Mouse (Mus musculus) lung, adult 2 months (tissue): ENCODE data around the gene Srsf5.

Experiments used
- CTCF ChIP-seq: fragments of 200-500 bp; IDR thresholded peaks from 2 replicates; pipeline ENCODE4 v1.5.1; 2011; ENCODE audit warnings: mild to moderate bottlenecking, low read length, control low read depth; ENCODE audit not compliant: insufficient read depth
- POLR2A ChIP-seq: fragments of 200-500 bp; IDR thresholded peaks from 2 replicates; pipeline ENCODE4 v1.6.1; 2011; ENCODE audit warnings: low read depth, mild to moderate bottlenecking, control low read depth, low read length, borderline replicate concordance; ENCODE audit errors: extremely low read depth

GRCm38 (mm10) chr12:80957961-80958360, 12.7 kb downstream of the Srsf5 start:
- TF ChIP-seq CTCF (no peak), POLR2A (no peak)
